Mouse (Mus musculus): Measurements from ENCODE around the gene Sec24b.
A peak's percentile ranks its signal among the peaks of the same experiment; 100 is the strongest.

- TF ChIP-seq POLR2A (IDR thresholded peaks at IDR 0.05; ENCODE audit: low read depth, low read length) (no peak), CTCF (conservative IDR thresholded peaks at IDR 0.05 in 1 of 2, IDR thresholded peaks at IDR 0.05 in 1 of 2; ENCODE audit: low read depth in 2 of 2, low read length in 2 of 2) (peak; percentile 59 to 68), RCOR1 (conservative IDR thresholded peaks at IDR 0.05; ENCODE audit: low read depth, low read length) (no peak), ELF1 (IDR thresholded peaks at IDR 0.05; ENCODE audit: low read depth, low read length) (no peak), ETS1 (conservative IDR thresholded peaks at IDR 0.05; ENCODE audit: low read depth, low read length) (no peak), RAD21 (IDR thresholded peaks at IDR 0.05; ENCODE audit: low read depth, low read length) (peak; percentile 72), MEF2A (IDR thresholded peaks at IDR 0.05; ENCODE audit: borderline replicate concordance, low read depth, low read length) (no peak), MAX (IDR thresholded peaks at IDR 0.05; ENCODE audit: low read length) (no peak), EP300 (IDR thresholded peaks at IDR 0.05; ENCODE audit: low read length) (no peak), KAT2A (IDR thresholded peaks at IDR 0.05; ENCODE audit: insufficient replicate concordance, low read length) (no peak), ZC3H11A (IDR thresholded peaks at IDR 0.05; ENCODE audit: low read depth, low read length) (no peak)
These were observed 42.1 kb upstream of the Sec24b start for GRCm38 (mm10) chr3:130103486-130103885.
